Mouse (Mus musculus) ovary, postnatal 14 days (tissue): Measurements from ENCODE around the gene R3hdml.

ENCODE experiments used
- DNase-seq: peaks from one replicate; pipeline ENCODE4 v3.0.0; 2022; ENCODE audit warnings: low spot score

The R3hdml gene

GRCm38 (mm10) chr2:163472466-163472851 is 19.7 kb upstream of the R3hdml start, which contains the start of gene Fitm2:
Fitm2 (minus strand) TSS chr2:163472629.
- DNase-seq = peak; percentile 95

- DNase-seq = no peak
These were observed 11.8 kb upstream of the R3hdml start for GRCm38 (mm10) chr2:163480191-163480825.

GRCm38 (mm10) chr2:163481539-163482029 is 10.5 kb upstream of the R3hdml start:
- no peak for DNase-seq

GRCm38 (mm10) chr2:163487360-163487759 is 4.8 kb upstream of the R3hdml start:
- no peak for DNase-seq

- no peak for DNase-seq
These were observed 2.3 kb upstream of the R3hdml start for GRCm38 (mm10) chr2:163489725-163490291.

GRCm38 (mm10) chr2:163490656-163491055 is 1.5 kb upstream of the R3hdml start:
- no peak for DNase-seq

GRCm38 (mm10) chr2:163491351-163491750 is 767 bp upstream of the R3hdml start:
- no peak for DNase-seq

- no peak for DNase-seq
These were observed 913 bp downstream of the R3hdml start for GRCm38 (mm10) chr2:163493031-163493430.

- no peak for DNase-seq
These were observed 1.9 kb downstream of the R3hdml start for GRCm38 (mm10) chr2:163493976-163494375.

GRCm38 (mm10) chr2:163494456-163494855 is 2.3 kb downstream of the R3hdml start:
- DNase-seq = no peak

GRCm38 (mm10) chr2:163502219-163502618 is 10.1 kb downstream of the R3hdml start:
- DNase-seq = no peak

GRCm38 (mm10) chr2:163503191-163503590 is 11.1 kb downstream of the R3hdml start:
- no peak for DNase-seq

GRCm38 (mm10) chr2:163506300-163507004 is 14.3 kb downstream of the R3hdml start, which contains the start of gene Hnf4a:
Hnf4a (plus strand) TSS chr2:163506808.
- DNase-seq = no peak

- DNase-seq = no peak
These were observed 33.7 kb downstream of the R3hdml start for GRCm38 (mm10) chr2:163525761-163526243.

- DNase-seq = no peak
These were observed 35.4 kb downstream of the R3hdml start for GRCm38 (mm10) chr2:163527497-163527896.

- no peak for DNase-seq
These were observed 38.3 kb downstream of the R3hdml start for GRCm38 (mm10) chr2:163530418-163530817.

- DNase-seq = peak; percentile 77
These were observed 39.8 kb downstream of the R3hdml start for GRCm38 (mm10) chr2:163531917-163532316.

GRCm38 (mm10) chr2:163533226-163533625 is 41.1 kb downstream of the R3hdml start:
- DNase-seq = no peak

GRCm38 (mm10) chr2:163534958-163535524 is 42.9 kb downstream of the R3hdml start:
- peak; percentile 84 for DNase-seq

GRCm38 (mm10) chr2:163537443-163537842 is 45.3 kb downstream of the R3hdml start:
- DNase-seq = no peak

GRCm38 (mm10) chr2:163538410-163538809 is 46.3 kb downstream of the R3hdml start:
- no peak for DNase-seq

GRCm38 (mm10) chr2:163539321-163540040 is 47.4 kb downstream of the R3hdml start:
- DNase-seq = no peak
